Mouse (Mus musculus): ENCODE measurements at regions not wholly inside any gene's neighbourhood (a gene's known extent, or its start where the extent isn't known, plus 50 kb on each side); places are given as distances from the start of the nearest gene placed in this dataset.
A peak's percentile ranks its signal among the peaks of the same experiment; 100 is the strongest.

DNA sequence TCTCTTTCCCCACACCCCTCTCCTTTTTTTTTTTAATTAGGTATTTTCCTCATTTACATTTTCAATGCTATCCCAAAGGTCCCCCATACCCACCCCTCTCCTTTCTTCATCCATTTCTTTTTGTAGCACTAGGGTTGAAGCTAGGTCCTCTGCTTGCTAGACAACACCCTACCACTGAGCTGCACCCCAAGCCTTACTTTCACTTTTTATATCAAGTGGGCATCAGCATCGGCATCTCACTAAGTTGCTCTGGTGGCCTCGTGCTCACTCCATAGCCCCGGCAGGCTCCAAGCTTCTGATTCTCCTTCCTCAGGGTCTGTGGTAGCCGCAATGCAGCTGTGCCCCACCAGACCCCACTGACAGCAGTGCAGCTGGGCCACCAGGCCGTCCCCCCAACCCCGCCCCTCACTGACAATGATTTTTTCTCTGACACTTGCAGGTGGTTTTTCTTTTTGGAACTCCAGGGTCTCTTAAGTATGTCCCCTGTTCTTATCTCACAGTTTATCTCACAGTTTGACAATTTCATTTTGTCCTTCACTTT, 77.5 kb downstream of the Nufip1 start:
- no peak for DNase-seq

DNA sequence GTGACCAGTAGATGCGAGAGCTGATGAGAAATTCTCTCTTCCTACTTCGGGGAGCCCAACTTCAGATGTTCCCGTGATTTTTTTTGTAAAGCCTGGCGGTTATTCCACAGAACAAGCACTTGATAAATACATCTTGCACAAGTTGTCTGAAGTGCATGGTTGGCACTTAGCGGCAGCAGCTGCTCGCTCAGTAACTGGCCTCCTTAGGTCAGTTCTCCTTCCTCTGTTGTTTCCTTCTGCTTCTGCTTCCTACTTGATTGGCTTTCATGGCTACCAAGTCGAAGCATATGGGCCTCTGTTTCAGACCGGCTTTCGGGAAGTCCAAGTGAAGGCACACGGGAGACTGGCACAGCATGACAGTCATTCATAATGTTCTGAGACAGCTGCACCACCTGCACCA, 84.6 kb downstream of the Nufip1 start:
- no peak for DNase-seq

DNA sequence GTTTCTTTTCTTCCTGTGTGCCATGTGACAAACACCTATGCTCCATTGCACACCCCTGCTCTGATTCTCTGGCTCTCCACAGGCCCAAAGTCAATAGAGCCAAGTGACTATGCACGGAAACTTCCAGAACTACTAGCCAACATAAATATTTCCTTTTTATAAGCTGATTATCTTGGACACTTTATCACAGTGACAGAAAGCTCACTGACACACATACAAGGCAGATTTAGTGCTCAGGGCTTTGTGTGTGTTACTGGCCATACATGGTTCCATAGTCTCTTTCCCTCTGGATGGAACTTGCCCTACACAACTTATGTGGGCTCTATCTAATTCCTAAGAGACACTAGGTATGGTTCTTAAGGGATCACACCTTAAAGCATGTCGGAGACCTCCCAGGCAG, 86.7 kb downstream of the Nufip1 start:
- DNase-seq, result no peak

- no peak for DNase-seq
Measured at GRCm38 (mm10) chr14:76198406-76198805, 87.7 kb downstream of the Nufip1 start.

- DNase-seq, result no peak
Measured at GRCm38 (mm10) chr14:76202595-76202994, 91.9 kb downstream of the Nufip1 start.

GRCm38 (mm10) chr14:76203135-76203534, 92.4 kb downstream of the Nufip1 start:
- no peak for DNase-seq

DNA sequence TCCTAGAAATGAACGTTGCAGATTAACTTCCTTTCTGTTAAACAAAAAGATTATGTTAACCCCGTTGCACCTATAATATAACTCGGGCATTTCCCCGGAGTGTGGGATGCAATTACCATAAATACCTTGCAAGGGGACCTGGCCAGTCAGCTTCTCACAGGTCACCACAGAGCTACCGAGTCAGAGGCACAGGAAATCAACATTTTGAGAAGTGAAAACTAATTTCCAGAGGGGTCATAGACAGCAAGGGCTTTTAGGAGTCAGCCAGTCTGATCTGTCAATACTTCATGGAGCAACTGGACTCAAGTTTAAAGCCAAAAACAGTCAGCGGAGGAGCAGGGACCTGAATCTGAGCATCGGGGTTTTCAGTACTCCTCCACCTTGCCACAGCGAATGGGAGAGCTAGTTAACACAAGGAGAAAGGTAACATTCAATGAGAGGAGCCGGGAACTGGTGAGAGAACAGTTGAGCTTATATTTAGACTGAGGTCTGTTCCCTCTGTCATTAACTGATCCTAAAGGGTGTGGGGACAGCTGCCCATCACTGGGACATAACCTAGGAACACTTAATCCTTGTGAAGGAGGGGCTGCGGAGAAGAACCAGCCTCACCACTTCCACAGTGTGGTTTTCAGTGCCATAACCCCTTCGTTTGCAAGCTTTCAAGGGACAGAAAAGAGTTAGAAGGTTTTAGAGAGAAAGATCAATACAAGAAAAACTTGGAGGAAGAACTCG, 105.9 kb downstream of the Nufip1 start:
- DNase-seq, result no peak

GRCm38 (mm10) chr14:76217178-76217500, 106.4 kb downstream of the Nufip1 start:
- no peak for DNase-seq

GRCm38 (mm10) chr14:76217571-76218256, 107.0 kb downstream of the Nufip1 start:
- no peak for DNase-seq

GRCm38 (mm10) chr14:76220952-76221351, 110.3 kb downstream of the Nufip1 start:
- DNase-seq, result no peak

- peak; percentile 22 for DNase-seq
Measured at GRCm38 (mm10) chr14:76221617-76222319, 111.1 kb downstream of the Nufip1 start.

DNA sequence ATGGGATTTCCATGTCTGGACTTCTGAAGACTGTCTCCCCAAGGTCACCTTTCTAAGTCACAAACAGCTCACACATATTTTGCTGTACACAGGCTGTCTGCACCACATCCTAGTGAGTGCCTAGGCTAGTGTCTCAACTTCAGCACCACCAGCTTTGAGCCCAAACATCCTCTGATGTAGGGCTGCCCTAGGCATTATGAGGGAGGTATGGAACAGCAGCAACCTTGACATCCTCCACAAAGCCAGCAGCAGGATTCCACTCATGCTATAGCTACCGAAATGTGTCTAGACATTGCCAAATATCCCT, 111.6 kb downstream of the Nufip1 start:
- no peak for DNase-seq

GRCm38 (mm10) chr14:76223036-76223650, 112.5 kb downstream of the Nufip1 start:
- DNase-seq, result no peak

GRCm38 (mm10) chr14:76223903-76224302, 113.2 kb downstream of the Nufip1 start:
- DNase-seq, result no peak

GRCm38 (mm10) chr14:76225532-76225931, 114.8 kb downstream of the Nufip1 start:
- no peak for DNase-seq

DNA sequence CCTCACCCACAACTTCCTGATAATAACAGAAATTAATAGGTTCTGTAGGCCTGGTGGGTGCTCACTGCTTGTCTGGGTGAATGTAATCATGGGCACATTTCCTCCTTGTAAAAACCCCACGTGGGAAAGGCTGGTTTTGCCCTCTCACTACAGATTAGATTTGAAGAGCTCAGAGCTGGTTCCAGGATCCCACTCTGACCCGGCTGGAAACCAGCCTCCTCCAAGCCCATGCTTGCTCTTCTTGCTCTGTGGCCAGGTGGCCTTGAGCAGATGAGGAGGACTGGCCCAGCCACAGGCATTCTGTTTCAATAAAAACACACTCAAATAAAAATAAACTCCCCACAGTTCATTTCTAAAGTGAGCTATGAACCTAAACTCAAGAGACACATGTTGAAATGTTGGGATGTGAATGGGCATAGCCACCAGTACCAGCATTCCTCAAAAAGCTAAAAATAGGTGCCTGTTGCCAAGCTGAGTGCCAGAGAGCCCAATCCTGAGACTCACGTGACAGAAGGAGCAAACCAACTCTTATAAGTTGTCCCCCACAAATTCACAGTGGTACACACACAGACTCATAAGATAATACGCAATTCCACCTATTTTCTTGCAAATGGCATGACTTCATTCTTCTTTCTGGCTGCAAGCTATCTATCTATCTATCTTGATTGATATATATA, 116.1 kb downstream of the Nufip1 start:
- DNase-seq, result no peak

- no peak for DNase-seq
Measured at GRCm38 (mm10) chr14:76228968-76229555, 118.4 kb downstream of the Nufip1 start.

GRCm38 (mm10) chr14:76239856-76240493, 129.3 kb downstream of the Nufip1 start:
- no peak for DNase-seq

- no peak for DNase-seq
Measured at GRCm38 (mm10) chr14:76243581-76244337, 133.1 kb downstream of the Nufip1 start.

- peak; percentile 9 for DNase-seq
Measured at GRCm38 (mm10) chr14:76244338-76245062, 133.8 kb downstream of the Nufip1 start.
